Mouse (Mus musculus) large intestine, adult 2 months (tissue): ENCODE results near the gene Fcnb. TPM values are rescaled to one million over a fixed set of nuclear protein-coding genes. Genes with fewer than 3 reads are reported as not detected.

Experiments used
- DNase-seq: peaks from one replicate; pipeline ENCODE4 v3.0.0-alpha.2; 2012; ENCODE audit warnings: low read depth, low spot score
- WGBS: fragments of 180-500 bp; shearing (Covaris S2); methylation state at CpG from one replicate; pipeline ENCODE4 v1.1.7; 2018; 5-methylcytosine and 5-hydroxymethylcytosine counted together
- polyA plus RNA-seq: library from polyadenylated mRNA; depleted of rRNA; stranded (reverse); fragments of >200 nt; gene quantifications from 2 replicates; pipeline ENCODE4 v1.2.3, GENCODE M21; 2012

Gene Fcnb
- polyA plus RNA-seq, 1 experiment, result not detected

DNA sequence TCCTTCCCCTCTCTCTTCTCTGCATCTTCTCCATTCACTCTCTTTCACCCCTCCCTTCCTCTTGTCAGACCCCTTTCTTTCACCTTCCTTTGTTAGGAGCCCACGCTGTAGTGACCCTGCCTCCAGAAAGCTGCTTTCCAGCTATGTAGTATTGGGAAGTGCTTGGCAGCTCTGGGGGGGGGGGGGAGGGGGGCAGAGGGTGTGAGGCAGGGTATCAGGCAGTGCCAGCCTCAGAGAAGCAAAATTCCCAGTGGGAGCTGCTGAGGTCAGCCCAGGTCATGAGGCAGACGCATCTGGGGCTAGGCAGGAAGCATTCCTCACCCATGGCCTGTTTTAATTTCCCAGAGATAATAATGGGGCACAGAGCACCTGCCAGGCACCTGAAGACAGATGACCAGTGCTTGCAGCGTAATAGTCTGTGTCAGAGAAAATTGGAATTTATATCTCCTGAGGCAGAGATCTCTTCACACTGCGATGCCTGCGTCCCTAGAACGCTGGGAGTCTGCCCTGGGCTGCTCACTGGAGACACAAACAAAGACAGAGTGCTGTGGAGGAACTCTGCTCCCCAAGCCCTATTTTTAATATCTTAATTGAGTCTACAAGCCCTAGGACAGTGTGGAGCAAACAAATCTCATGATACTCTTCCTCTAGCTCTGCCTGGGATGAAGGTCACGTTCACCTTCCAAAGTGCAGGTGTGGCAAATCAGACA is 5.8 kb upstream of the Fcnb start:
- no peak for DNase-seq
- 74% methylated on average over 7 of the region's 7 CpGs for WGBS

DNA sequence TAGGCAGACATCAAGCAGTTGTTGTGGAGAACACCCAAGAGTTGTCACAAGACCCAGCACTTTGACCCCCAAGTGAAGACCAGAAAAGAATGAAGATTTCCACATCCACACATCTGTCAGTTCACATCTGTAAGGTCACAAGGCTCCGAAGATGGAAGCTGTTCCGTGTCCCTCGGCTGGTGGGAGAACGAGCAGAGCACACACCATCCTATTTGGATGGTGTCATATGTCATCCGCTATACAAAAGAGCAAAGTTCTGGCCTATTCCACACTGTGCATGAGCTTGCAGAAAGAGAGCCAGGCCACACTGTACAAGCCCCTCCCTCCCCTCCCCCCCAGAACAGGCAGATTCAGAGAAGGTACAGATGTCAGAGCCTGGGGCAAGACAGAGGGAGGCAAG is 4.4 kb upstream of the Fcnb start:
- DNase-seq, result no peak
- 57% methylated on average over 5 of the region's 5 CpGs for WGBS

DNA sequence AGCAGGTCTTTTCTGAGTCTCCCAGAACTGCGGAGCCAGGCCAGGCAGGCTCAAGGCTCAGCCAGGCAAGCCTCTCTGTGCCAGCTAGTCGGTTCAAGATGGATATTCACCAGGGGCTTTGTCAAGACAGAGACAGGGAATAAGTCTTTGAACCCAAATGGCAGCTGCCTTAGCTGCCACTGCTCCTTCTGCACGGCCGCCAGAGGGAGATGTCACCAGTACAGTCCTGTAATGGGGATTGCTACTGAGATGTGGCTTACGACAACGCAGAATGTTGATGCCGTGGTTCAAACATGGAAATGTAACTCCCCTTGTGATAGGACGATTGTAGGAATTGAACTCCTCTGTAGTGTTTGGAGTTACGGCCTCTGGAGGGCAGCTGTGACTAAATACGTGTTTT is 1.4 kb upstream of the Fcnb start:
- DNase-seq, result no peak
- 76% methylated on average over 10 of the region's 10 CpGs for WGBS

DNA sequence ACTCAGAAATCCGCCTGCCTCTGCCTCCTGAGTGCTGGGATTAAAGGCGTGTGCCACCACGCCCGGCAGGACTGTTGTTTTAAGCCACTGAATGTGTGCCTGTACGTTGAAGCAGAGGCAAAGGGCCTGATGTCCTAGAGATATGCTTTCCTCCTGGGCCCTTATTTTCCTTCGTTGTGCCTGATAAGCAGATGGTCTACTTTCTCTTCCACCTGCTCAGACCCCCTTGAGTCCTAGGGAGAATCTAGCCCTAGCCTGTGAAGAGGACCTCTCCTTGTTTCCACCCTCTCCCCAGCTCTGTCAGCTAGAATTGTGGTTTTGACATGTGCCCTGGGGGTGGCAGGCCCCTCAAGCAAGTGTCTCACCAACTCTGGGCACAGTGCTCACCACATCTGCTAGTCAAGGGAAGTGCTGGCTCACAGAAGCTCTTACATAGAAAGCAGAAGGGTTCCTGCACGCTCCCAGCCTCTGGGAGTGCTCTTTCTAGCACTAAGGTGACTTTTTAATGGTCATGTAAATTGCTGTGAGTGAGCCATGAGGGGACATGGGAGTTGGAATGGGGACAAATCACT is 9.0 kb downstream of the Fcnb start:
- no peak for DNase-seq
- 76% methylated on average over 7 of the region's 7 CpGs for WGBS

DNA sequence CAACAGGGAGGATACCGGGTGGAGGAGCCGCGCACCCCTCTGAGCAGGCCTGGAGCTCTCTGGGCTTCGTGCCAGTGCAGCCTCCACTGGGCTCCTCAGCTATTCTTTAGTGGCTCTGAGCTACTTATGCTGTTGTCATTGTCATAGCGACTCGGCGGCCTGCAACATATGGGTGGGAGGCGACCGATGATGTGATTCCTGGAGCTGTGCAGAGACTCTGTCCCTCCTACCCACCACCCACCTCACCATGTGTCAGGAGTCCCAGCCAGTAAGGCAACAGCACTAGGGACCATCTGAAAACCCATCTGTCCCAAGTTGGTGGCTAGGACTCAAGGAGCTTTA is 16.2 kb downstream of the Fcnb start:
- DNase-seq, result no peak
- WGBS, result 82% methylated on average over 9 of the region's 9 CpGs

DNA sequence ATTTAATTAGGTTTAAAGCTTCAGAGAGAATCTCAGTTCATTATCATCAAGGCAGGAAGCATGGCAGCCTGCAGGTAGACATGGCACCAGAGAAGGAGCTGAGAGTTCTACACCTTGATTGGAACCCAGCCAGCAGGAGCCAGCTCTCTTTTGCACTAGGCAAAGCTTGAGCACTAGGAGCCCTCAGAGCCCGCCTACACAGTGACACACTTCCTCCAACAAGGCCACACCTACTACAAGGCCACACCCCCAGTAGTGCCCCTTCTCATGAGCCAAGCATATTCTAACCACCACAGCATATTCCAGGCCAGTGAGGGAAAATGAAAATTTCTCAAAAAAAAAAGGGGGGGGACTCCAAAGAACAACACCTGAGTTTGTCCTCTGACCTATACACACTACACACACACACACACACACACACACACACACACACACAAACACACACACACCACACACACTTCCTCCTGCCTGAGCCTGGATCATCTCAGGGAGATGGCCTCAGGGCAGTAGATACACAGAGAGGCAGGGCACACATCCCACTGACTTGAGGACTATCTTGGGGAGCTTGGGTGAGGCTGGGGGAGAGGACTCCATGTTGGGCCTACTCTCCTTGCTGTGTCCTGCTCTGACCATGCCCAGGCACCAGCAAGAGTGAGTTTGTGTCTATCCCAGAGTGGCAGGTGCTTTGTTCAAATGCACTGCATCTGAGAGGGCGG is 16.7 kb downstream of the Fcnb start:
- WGBS, result 80% methylated on average over 2 of the region's 2 CpGs
- DNase-seq, result no peak

DNA sequence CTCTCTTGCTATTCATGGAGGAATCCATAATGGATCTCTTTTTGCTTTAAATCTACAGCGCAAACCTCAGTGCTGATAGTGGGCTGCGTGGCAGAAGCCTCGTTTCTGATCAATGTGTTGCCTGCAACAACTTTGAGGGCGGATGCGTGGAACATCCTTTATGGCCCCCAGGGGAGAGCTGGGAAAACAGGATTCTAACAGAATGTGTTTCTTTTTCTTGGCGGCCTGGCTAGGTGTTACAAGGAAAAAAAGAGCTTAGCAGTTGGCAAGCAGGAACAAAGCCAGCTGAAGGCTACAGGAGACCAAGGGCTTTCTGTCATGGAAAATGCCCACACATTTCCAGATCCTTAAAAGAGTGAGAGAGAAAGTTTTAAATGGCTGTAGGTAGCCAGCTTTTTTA is 17.5 kb downstream of the Fcnb start:
- DNase-seq, result no peak
- 68% methylated on average over 6 of the region's 6 CpGs for WGBS

DNA sequence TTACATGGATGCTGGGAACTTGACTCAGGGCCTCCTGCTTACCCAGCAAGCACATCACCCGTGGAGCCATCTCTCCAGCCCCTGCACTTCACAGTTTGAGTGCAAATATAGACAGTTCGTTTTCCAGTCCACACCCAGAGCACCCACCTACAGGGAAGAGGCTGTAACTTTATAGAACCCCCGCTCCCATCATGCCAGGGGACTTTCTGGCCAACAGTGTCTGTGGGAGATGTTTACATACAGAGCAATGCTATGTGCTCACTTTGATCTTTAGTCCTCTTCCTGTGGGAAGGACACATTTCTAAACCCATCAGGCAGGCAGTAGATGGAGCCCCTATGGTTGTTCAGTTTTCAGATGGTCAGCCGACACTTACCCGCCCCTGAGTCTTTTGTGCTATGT is 18.0 kb downstream of the Fcnb start:
- DNase-seq, result no peak
- WGBS, result 49% methylated on average over 5 of the region's 5 CpGs

DNA sequence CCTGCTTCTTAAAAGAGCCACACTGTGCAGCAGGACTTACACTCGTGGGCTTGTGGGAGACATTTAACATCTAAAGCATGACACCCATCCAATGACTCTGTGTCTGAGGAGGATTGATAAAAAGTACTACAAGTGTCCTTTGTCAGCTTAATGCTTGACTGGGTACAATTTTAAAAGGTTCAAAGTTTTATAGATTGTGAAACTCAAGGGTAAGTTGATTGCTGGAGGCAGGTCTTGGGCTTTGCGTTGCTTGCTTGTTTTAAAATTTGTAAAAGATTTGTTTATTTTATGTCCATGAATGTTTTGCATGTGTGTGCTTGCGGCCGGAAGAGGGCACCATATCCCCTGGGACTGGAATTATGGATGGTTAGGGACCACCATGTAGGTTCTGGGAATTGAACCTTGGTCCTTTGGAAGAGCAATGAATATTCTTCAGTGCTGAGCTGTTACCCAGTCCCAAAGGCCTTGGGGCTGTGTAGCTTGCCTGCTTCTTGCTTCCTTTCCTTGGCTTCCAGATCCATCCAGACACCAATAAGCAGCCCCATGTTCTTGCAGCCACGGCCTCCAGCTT is 19.5 kb downstream of the Fcnb start:
- DNase-seq, result no peak
- 66% methylated on average over 5 of the region's 5 CpGs for WGBS

DNA sequence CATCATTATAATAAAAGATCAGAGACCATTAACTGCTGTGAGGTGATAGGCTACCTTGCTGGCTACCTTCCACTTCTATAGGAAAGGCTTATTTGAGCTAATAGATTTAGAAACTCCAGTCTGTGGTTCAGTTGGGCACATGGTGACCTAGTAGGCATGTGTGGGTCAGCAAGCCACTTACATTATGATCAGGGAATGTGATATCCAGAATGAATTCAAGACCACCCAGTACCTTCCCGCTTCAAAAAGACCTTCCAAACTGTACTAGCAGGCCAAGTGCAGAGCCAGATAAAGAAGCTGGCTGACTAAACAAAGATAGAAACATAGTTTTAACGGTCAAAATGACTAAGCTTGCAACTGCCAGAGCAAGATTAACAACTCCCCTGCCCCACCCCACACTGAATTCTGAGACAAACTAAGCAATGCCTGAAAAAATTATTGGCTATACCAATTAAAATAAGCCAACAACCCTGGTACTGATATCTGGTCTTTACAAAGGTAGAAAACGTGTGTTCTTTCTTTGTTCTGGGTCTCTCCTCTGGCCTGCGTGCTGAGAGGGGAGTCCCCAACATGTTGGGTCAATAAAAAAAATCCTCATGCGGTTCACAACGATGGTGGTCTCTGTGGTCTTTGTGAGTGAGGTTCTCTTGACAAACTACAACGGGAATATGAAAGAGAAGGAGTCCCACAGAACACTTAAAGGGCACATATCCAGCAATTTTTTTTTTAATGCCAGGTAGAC is 20.2 kb downstream of the Fcnb start:
- WGBS, result 58% methylated on average over 7 of the region's 7 CpGs
- DNase-seq, result no peak

DNA sequence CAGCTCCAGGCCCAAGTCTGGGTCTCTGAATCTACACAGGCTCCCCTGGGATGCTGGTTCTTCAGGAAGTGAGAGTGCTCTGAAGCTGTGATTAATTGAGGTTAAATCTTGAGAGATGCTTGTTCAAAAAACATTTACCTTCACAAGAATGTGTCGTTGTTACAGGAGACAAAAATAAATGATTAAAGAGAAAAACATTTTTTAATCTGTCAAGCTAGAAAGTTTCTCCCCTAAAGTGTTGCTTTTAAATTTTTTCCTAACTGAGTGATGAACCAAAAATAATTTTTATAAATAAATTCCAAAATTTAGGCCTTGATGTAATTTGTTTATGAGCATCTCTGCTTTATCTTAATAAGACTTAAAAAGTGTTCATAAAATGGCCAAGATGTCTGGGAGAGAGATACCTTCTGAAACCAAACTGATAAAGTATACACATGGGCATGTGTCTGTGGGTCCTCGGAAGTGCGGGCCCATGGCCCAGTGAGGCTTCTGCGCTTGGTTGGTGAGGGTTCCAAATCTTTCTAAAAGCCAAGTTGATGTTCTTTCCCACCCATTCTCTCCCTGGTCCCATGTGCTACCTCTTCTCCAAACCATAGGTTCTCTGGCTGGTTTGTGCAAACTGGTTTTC is 20.9 kb downstream of the Fcnb start:
- DNase-seq, result no peak
- 85% methylated on average over 4 of the region's 4 CpGs for WGBS

DNA sequence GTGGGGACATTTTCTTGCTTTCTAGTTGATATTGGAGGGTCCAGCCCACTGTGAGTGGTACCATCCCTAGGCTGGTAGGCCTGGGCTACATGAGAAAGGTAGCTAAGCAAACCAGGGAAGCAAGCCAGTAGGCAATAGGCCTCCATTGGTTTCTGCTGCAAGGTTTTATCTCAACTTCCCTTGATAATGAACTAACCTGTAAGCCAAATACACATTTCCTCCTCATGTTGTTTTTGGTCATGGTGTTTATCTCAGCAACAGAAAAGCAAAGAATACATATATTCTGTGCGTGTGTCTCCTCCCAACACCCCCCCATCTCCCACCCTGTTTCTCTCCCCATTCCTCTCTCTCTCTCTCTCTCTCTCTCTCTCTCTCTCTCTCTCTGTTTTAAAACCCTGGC is 24.8 kb downstream of the Fcnb start:
- no peak for DNase-seq
- 68% methylated on average over 1 of the region's 1 CpGs for WGBS

DNA sequence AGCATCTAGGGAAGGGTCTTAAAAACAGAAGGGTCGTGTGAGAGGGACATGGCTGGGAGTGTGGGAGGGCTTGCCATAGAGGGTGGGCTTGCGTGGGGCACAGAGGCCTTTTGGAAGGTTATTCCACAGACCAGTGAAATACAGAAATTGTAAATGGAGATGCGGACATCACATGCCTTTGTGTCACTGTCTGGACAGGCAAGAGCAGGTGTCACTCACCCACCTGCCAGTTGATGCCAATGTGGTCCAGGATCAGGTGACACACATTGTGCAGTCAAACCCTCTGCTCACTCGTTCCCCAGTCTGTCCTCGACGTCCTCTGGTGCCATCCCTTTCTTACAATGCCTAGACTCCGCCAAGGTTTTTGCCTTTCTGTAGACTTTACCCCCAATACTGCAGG is 37.6 kb downstream of the Fcnb start:
- DNase-seq, result no peak
- 54% methylated on average over 7 of the region's 7 CpGs for WGBS

DNA sequence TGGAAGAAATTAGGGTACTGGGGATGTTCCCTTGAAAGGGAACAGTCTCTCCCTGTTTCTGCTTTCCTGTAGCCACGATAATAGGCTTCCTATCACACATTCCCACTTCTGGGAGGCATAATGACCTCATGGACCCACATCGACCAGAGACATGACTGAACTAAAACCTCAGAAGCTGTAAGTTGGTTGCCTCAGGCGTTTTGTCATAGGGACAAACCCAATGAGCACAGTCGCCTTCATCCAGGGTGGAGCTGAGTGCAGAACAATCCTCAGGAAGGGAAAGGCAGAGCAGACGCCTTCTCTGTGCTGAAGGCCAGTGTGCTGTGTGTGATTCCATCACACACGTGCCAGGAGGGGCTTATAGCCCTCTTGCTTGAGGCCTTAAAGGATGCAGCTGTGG is 38.4 kb downstream of the Fcnb start:
- no peak for DNase-seq
- 67% methylated on average over 6 of the region's 6 CpGs for WGBS

DNA sequence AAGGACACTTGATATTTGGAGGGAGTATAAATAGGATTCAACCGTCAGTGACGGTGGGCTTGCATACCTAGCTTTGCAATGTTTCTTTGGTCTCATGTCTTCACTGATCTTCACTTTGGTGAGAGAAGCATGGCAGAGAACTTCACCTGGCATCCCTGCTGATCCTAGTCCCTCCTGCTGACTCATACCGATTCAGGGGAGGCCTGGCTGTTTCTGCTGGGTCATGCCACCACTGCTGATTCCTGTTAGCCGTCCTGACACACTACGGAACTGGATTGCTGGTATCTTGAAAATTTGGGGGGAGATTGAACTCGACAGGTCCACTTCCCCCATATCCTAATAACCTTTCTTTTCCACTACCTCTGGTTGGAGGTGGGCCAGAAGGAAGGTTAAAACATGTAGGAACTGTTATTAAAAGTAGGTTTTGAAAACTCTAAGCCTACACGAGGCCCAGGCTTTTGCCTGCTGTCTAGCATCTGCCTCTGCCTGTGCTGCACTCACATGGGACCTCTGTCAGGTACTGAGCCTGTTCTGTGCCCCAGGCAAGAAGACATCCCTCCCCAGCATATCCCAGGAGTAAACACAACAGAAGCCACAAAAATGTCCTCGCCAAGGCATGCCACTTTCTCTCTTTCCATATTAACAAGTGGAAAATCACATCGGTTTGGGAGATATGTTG is 39.6 kb downstream of the Fcnb start:
- DNase-seq, result no peak
- WGBS, result 82% methylated on average over 9 of the region's 9 CpGs

DNA sequence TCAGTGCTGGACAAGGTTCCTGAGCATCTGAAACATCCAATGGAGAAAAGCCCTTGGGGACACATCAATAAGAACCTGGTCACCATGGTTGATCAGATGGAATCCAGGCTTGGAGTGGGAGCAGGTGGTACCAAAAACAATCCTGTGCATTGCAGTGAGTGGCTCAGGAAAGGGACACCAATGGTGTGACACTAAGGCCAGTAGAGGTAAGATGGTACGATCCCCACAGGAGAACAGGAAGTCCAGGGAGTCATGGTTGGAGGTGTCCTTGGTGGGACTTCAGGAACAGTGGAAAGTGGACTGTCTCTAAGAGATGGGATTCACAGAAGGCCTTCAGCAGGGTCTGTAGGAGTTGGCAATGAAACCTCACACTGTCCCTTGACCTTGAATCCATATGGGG is 44.2 kb downstream of the Fcnb start:
- WGBS, result 94% methylated on average over 1 of the region's 1 CpGs
- no peak for DNase-seq

DNA sequence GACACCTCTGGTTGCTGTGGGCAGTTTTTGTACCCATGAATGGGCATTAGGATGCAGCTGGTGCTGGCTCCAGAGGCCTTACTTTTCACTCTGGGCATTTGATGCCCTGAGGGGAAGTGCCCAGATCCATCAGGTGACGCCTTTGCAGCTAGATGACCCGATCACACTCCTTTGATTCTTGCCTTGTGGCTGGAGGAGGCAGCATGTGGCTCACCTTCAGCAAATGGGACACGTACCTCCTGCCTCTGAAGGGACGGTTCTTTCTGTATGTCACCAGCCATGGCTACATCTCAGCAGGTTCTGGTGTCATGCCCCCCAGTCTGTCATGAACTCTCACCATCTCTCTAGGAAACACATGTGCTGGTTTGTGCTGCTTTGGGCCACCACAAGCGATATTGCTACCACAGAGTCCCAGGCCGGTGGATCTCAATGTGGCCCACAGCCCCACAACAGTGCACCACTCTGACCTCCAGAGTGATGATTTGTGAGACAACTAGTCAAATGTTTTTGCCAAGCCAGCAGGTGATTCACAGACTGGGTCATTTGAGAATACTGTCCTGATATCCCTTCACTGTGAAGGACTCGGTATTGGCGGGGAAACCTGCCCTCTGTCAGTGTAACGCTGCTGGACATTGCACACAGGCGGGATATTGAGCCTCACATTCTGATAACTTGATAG is 44.9 kb downstream of the Fcnb start:
- WGBS, result 94% methylated on average over 10 of the region's 10 CpGs
- DNase-seq, result no peak

DNA sequence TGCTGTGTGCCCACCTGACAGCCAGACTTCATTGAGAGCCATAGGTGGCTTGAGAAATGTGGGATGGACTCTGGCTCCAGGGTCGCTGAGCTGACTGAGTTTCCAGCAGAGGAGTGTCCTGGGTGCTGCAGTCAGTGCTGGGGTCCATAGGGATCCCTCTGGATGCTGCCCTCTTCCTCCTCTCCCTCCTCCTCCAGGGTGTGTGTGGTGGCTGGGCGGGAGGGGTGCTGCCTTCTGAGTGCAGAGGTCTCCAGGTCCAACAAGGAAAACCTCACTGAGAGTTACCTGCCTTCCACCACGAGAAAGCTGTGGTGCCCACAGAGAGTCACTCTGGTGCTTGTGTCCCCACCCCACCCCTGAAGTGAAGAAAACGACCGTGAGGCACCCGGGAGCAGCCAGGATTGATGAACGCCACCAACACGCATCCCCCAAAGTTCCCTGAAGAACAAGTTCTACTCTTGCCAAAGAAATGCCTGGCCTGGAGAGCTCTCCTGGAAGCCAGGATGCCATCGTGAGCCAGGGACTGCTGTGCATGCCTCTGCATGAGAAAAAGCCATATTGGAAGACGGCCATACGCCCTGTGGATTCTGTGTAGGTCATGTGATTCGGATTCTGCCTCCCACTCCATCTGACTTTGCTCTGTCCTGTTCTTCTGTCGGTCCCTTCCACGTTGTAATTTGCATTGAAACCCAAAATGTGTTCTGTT is 46.1 kb downstream of the Fcnb start:
- 75% methylated on average over 14 of the region's 14 CpGs for WGBS
- DNase-seq, result no peak
